Mouse (Mus musculus) E14TG2a.4 (cell line): ENCODE results near the gene Fam69b.

ENCODE experiments used
- CTCF ChIP-seq: conservative IDR thresholded peaks from 2 replicates; pipeline ENCODE4 v1.5.1; 2014; ENCODE audit warnings: low read length
- POU5F1 ChIP-seq: IDR thresholded peaks from 2 replicates; pipeline ENCODE4 v1.6.1; 2014; ENCODE audit warnings: low read length, borderline replicate concordance

- TF ChIP-seq CTCF (no peak), POU5F1 (no peak)
Measured at GRCm38 (mm10) chr2:26598462-26598861, 29.8 kb upstream of the Fam69b start.
